Mouse (Mus musculus) left cerebral cortex, adult 2 months (tissue): ENCODE measurements around the gene Camk2b. TPM values are rescaled to one million over a fixed set of nuclear protein-coding genes. Genes with fewer than 3 reads are reported as not detected.
A peak's percentile ranks its signal among the peaks of the same experiment; 100 is the strongest.

Experiments used
- DNase-seq, 2 experiments: peaks; one replicate each; pipeline ENCODE4 v3.0.0; 2021 to 2022; ENCODE audit warnings: low spot score in 2 of 2, mixed read lengths in 1 of 2; ENCODE audit errors: extremely low spot score in 1 of 2
- H3K27ac ChIP-seq: fragments of 200-600 bp; 2 replicates; pipeline ENCODE4 v1.8.1; 2022
- H3K4me3 ChIP-seq: fragments of 200-600 bp; 2 replicates; pipeline ENCODE4 v1.8.1; 2022
- CTCF ChIP-seq: fragments of 200-600 bp; IDR thresholded peaks from 2 replicates; pipeline ENCODE4 v1.8.1; 2022; ENCODE audit warnings: antibody characterized with exemption, mild to moderate bottlenecking, moderate library complexity
- intact Hi-C: fragments of 180-260 bp; cut with DNase I; formaldehyde crosslinking; loops from one replicate; pipeline ENCODE4 v1.15.1; 2025
- total RNA-seq, 2 experiments: library from RNA; stranded (reverse); gene quantifications; 2 replicates each; pipeline ENCODE4 v1.2.3; 2021

The Camk2b gene
- total RNA-seq, 2 experiments from 2014 or later = 607 to 644 TPM

GRCm38 (mm10) chr11:6067160-6067559 lies 998 bp upstream of the Camk2b start:
- TF ChIP-seq CTCF = no peak
- no peak overlapping the region for H3K27ac ChIP-seq
- H3K4me3 ChIP-seq = no peak overlapping the region
- intact Hi-C loops = no loop called here
- no peak for DNase-seq

GRCm38 (mm10) chr11:6065551-6066121 lies 526 bp downstream of the Camk2b start:
- TF ChIP-seq CTCF = no peak
- Histone ChIP-seq H3K27ac (peak overlapping the region; percentile 97), H3K4me3 (peak overlapping the region; percentile 86)
- DNase-seq = peak; percentile 79 to 83
- intact Hi-C loops = loop anchor here (2.0 kb wide), 2 partner anchors 65 to 113 kb away; no protein-coding TSS in a partner anchor

GRCm38 (mm10) chr11:6065046-6065521 lies 1.1 kb downstream of the Camk2b start:
- Histone ChIP-seq H3K4me3 (peak overlapping the region; percentile 86), H3K27ac (peak overlapping the region; percentile 97)
- intact Hi-C loops = loop anchor here (2.0 kb wide), 2 partner anchors 64 to 114 kb away; no protein-coding TSS in a partner anchor
- TF ChIP-seq CTCF = no peak
- DNase-seq = peak; percentile 45 to 54

- peak overlapping the region; percentile 97 for H3K27ac ChIP-seq
- DNase-seq = peak; percentile 56 to 64
- intact Hi-C loops = loop anchor here (2.0 to 5.0 kb wide), 3 partner anchors 47 to 114 kb away; no protein-coding TSS in a partner anchor
- peak overlapping the region; percentile 86 for H3K4me3 ChIP-seq
- no peak for TF ChIP-seq CTCF
Measured at GRCm38 (mm10) chr11:6064215-6065045, 1.7 kb downstream of the Camk2b start.

GRCm38 (mm10) chr11:6063501-6064214 lies 2.5 kb downstream of the Camk2b start:
- Histone ChIP-seq H3K27ac (peak overlapping the region; percentile 97), H3K4me3 (peak overlapping the region; percentile 86)
- intact Hi-C loops = loop anchor here (2.0 to 5.0 kb wide), 4 partner anchors 15 to 115 kb away; no protein-coding TSS in a partner anchor
- DNase-seq = no peak
- TF ChIP-seq CTCF = no peak

GRCm38 (mm10) chr11:6063065-6063464 lies 3.1 kb downstream of the Camk2b start:
- intact Hi-C loops = loop anchor here (2.0 to 5.0 kb wide), 2 partner anchors 14 to 46 kb away; no protein-coding TSS in a partner anchor
- TF ChIP-seq CTCF = no peak

GRCm38 (mm10) chr11:6062329-6062728 lies 3.8 kb downstream of the Camk2b start:
- TF ChIP-seq CTCF = no peak
- Histone ChIP-seq H3K27ac (no peak overlapping the region), H3K4me3 (peak overlapping the region; percentile 86)
- intact Hi-C loops = loop anchor here (2.0 to 5.0 kb wide), 2 partner anchors 14 to 45 kb away; no protein-coding TSS in a partner anchor
- DNase-seq = no peak

More at GRCm38 (mm10) chr11:6063065-6063464, 3.1 kb downstream of the Camk2b start:
- H3K27ac ChIP-seq = peak overlapping the region; percentile 97; the same call in 1 of the 2 replicates
- peak overlapping the region; percentile 86 for H3K4me3 ChIP-seq
- DNase-seq = no peak

- peak overlapping the region; percentile 86; the same call in 1 of the 2 replicates for H3K4me3 ChIP-seq
- TF ChIP-seq CTCF = no peak
- no peak overlapping the region for H3K27ac ChIP-seq
- intact Hi-C loops = loop anchor here (2.0 to 5.0 kb wide), 2 partner anchors 13 to 45 kb away; no protein-coding TSS in a partner anchor
- DNase-seq = no peak
Measured at GRCm38 (mm10) chr11:6061891-6062290, 4.3 kb downstream of the Camk2b start.

GRCm38 (mm10) chr11:6059162-6059561 lies 7.0 kb downstream of the Camk2b start:
- DNase-seq = no peak
- intact Hi-C loops = no loop called here
- H3K4me3 ChIP-seq = no peak overlapping the region
- H3K27ac ChIP-seq = no peak overlapping the region
- TF ChIP-seq CTCF = no peak

GRCm38 (mm10) chr11:6053386-6053785 lies 12.8 kb downstream of the Camk2b start:
- no peak for DNase-seq
- intact Hi-C loops = no loop called here
- Histone ChIP-seq H3K4me3 (no peak overlapping the region), H3K27ac (no peak overlapping the region)
- no peak for TF ChIP-seq CTCF

GRCm38 (mm10) chr11:6050066-6050560 lies 16.0 kb downstream of the Camk2b start:
- intact Hi-C loops = no loop called here
- no peak for DNase-seq
- Histone ChIP-seq H3K4me3 (no peak overlapping the region), H3K27ac (no peak overlapping the region)
- no peak for TF ChIP-seq CTCF
